Mouse (Mus musculus): ENCODE results near the gene Ppp3cb. TPM values are rescaled to one million over a fixed set of nuclear protein-coding genes. Genes with fewer than 3 reads are reported as not detected.

Gene Ppp3cb
- total RNA-seq, 4 experiments from 2014 or later: 66.2 to 94.4 (median 73.4) TPM

DNA sequence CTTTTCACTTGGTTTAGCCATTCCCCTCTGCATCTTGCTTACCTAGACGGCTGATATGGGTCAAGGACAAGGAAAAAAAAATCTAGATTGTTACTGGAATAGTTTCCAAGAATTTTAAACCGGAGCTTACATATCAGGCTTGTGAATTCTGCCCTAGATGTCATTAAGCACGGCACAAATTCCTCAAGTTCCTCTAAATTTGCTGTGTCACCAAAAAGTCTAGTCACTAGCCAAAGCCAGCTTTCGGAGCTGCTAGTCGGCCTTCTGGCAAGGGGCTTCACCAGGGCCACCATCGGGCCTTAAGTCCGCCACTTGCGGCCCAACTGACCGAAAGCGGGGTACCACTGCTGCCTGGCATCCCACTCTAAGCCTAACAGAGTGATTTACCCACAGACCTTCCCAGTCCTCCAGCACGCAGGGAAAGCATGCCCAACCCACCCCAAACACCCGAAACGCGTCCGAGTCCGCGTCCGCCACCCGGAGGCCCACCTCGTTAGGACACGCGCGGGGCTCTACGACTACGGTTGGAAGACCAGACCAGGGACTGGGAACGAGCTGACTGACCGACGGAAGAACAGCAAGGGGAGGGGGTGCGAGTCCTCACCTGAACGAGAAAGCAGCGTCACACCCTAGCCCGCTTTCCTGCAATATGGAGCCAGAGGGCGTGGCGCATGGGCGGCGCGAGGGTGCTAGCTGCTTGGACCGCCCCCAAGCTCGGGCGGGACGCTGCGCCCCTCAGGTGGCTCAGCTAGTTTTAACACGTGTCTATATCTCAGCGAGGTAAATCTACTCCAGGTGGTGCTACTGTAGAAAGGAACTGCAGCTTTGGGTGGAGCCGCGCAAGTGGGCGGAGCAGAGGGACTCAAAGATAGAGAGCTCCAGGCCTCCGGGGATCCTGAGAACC is 66.8 kb downstream of the Ppp3cb start, which contains the start of gene Anxa7:
TSS of gene Anxa7 (minus strand) at position 843 of the 904 bp plus-strand sequence.
- peak; percentile 62 for DNase-seq

DNA sequence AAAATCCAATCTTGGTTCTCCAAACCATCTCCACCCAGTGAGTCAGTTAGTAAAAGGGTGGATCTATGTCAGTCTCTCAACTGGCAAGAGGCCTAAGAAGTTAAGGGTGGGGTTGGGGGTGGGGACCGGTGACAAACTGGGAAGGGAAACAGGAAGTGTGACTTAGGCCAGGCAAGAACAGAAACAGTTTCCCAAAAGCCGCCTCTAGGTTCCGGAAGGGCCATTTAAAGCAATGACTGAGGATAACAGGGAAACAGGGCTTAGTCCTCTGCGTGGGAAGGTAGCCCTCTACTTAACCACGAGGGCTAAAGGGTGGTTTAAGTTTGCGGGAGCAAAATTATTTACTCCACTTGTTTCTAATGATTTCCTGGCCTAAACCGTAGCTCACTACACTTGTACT is 67.6 kb downstream of the Ppp3cb start:
- DNase-seq: peak; percentile 24

DNA sequence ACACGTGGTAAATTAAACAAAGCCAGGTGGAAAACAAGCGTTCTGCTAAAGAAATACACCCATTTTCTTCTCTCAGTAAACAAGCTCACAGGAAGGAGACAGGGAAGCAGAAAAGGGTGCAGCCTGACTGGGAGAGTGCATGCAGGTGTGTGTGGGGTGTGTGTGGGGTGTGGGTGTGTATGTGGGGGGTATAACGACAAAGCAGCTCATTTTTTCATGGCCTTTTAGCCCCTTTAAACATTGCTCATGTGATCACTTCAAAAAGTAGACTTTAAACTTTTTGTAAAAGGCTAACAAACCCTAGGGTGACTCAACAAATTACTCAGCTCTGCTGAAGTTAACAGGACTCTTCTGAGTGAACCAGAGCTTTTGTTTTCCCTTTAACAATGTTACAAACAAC is 68.0 kb downstream of the Ppp3cb start:
- DNase-seq: no peak

DNA sequence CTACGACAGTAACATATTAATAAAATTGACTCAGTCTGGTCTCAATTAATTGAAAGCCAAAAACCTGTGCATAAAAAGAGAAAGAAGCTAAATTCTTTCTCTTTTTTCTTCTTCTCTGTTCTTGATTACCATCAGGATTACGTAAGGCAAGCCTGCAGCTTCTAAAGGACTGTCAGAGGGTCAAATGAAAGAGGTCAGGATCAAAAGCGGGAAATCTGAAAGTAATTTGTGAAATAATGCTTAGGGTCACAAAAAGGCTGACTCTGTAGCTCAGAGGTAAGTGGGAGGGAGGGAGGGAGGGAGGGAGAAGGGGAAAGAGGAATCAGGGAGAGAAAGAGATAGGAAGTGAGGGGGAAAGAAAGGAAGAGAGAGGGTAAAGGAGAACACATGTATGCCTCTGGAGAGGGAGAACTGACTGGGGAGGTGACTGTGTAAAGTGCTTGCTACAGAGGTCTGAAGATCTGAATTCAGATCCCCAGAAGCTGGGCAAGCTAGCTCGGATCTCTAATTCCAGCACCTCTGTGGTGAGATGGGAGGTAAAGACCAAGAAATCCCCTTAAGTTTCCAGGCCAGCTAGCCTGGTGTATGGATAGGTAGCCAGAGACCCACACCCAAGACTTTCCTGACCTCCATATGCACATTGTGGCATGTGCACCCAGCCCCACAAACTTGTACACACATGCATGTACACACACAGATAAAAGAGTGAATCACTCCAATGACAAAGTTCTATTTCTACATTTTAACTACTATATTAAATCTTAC is 68.9 kb downstream of the Ppp3cb start:
- DNase-seq: no peak

DNA sequence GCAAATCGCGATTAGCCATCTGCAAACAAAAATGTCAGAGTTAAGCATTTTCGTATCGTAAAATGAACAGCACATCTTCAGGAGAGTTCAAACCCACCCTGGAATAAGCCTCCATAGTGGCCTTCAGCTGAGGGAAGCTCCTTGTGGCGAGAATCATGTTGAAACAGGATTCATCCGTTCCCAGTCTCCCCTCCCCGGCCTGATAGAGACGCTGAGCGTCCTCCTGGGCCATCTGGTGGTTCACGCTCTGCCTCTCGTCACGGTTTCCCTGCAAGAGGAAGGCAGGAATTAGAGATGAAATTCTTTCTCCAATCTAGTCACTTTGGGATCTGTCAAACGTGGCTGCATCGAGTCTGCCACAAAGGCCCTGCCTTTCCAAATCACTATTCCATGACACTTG is 86.2 kb downstream of the Ppp3cb start:
- no peak for DNase-seq

DNA sequence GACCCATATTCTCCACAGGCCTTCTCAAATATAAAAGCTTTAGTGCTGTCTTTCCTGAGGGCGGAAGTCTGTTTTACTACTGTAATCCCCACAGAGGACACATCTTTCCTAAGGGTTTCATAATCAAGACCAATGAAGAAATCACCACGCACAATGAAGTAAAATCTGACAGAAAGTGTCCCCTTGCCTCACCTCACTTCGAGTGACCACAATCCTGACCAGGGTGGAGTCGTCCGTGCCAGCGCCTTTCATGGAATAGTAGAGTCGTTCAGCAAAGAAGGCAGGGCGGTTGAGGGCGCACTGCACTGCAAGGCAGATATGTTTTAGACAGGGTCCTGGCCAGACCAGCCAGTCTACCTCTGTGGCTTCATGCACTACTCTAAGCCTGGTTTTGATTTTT is 88.0 kb downstream of the Ppp3cb start:
- no peak for DNase-seq

DNA sequence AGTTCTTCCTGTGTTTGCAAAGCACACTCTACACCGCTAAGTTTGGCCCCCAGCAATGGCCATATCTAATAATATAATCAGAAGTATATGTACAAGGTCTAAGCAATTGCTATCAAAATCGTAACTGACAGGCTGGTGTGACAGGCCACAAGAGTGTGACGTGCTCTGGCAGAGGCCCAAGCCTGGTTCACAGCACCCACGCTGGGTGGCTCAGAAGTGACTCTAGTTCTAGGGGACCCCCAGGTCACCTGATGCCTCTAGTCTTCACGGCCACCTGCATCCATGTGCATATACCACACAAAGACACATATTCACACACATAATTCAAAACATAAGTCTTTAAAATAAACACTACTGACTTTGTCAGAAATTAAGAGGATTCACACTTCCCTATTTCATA is 93.4 kb downstream of the Ppp3cb start:
- DNase-seq: no peak

DNA sequence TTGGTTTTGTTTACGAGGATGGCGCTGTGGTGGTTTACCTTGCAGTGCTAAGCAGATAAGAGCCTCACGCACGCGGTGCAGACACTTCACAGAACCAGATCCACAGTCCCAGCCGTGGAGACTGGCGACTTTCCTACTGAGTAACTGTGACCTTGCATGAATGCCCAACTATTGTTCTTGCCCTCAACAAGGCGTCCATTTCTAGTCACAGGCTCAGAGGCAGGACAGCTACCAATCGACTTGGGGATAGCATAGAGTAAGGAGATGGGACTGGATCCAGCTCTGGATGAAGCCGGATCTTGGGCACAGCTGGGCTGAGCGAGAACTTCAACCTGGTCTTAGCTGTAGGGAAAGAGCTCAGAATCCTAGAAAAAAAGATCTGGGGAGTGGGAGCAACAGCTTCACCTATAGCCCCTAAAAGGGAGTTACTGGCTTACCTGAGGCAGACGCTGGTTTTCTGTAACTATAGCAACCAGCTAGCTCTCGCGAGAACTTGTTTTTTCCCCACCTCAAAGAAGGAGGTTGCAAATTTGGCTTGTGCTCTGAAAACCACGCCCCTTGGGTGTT is 94.5 kb downstream of the Ppp3cb start, which contains the start of gene Cfap70:
TSS of gene Cfap70 (minus strand) at position 462 of the 567 bp plus-strand sequence.
- peak; percentile 61 for DNase-seq

DNA sequence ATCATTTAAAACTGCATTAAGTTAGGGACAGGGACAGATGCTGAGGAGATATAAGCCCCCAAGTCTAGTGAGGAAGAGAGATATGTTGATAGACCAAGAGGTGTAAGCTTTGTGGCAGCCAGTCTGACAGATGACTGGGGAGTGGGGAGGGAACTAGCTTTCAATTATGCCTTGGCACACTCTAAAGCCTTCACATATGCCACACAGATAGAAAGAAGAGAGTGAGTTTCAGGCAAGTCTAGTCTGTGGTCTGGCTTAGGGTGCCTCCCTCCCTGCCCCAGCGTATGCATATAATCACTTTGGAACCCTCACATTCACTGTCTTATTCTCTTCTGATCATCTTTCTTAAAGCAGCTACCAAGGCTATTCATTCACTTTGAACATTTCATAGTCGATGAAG is 95.1 kb downstream of the Ppp3cb start:
- no peak for DNase-seq

Other genes starting within 250 kb of the Ppp3cb start
- gene Ecd, start 198.5 kb downstream of the Ppp3cb start, total RNA-seq (2022): 10 to 100 TPM; 42.8 to 47.6 (median 43.8) TPM
- 10 to 100 TPM; 32.0 to 42.2 (median 41.0) TPM for gene Fam149b, start 198.4 kb downstream of the Ppp3cb start, total RNA-seq (2022)
- gene Dnajc9, start 157.7 kb downstream of the Ppp3cb start, total RNA-seq (2022): 10 to 100 TPM; 30.3 to 43.2 (median 34.0) TPM
- 10 to 100 TPM; 56.2 to 74.9 (median 67.5) TPM for gene Mrps16, start 152.9 kb downstream of the Ppp3cb start, total RNA-seq (2022)
- 1 to 10 TPM; 1.2 to 7.0 (median 1.8) TPM for gene Cfap70, start 94.3 kb downstream of the Ppp3cb start, total RNA-seq (2022)
- gene Anxa7, start 66.4 kb downstream of the Ppp3cb start, total RNA-seq (2022): 100 to 1,000 TPM; 118 to 129 (median 120) TPM
- 1 to 10 TPM in 2 of 4 experiments, under 1 TPM in 2; 0.52 to 2.1 (median 1.1) TPM for gene Mss51, start 49.7 kb downstream of the Ppp3cb start, total RNA-seq (2022)
- 10 to 100 TPM; 18.3 to 22.1 (median 19.3) TPM for gene Usp54, start 94.5 kb upstream of the Ppp3cb start, total RNA-seq (2022)
- gene Myoz1, start 110.0 kb upstream of the Ppp3cb start, total RNA-seq (2022): 1 to 10 TPM in 1 of 4 experiments, not detected in 3; 1.2 TPM
- under 1 TPM; 0.22 to 0.43 (median 0.41) TPM for gene Synpo2l, start 121.8 kb upstream of the Ppp3cb start, total RNA-seq (2022)
- 100 to 1,000 TPM; 124 to 167 (median 150) TPM for gene Sec24c, start 127.7 kb upstream of the Ppp3cb start, total RNA-seq (2022)
- gene Fut11, start 148.4 kb upstream of the Ppp3cb start, total RNA-seq (2022): 10 to 100 TPM; 18.7 to 22.5 (median 21.3) TPM
- gene Chchd1, start 156.4 kb upstream of the Ppp3cb start, total RNA-seq (2022): 10 to 100 TPM; 59.4 to 79.8 (median 72.9) TPM
- 100 to 1,000 TPM; 111 to 197 (median 146) TPM for gene Zswim8, start 161.0 kb upstream of the Ppp3cb start, total RNA-seq (2022)
- gene Ndst2, start 188.0 kb upstream of the Ppp3cb start, total RNA-seq (2022): 10 to 100 TPM; 27.7 to 51.1 (median 34.4) TPM
- gene Camk2g, start 247.5 kb upstream of the Ppp3cb start, total RNA-seq (2022): 10 to 100 TPM; 63.3 to 74.9 (median 69.1) TPM

All from adrenal gland, adult 8-10 months (tissue).